Mouse (Mus musculus): ENCODE data around the gene Flad1.

GRCm38 (mm10) chr3:89392871-89393311 lies 18.8 kb downstream of the Flad1 start:
- TF ChIP-seq POLR2A (IDR thresholded peaks at IDR 0.05; ENCODE audit: extremely low read depth, insufficient read depth, low read length), result no peak
- no peak for TF ChIP-seq CTCF (IDR thresholded peaks at IDR 0.05; ENCODE audit: extremely low read depth, insufficient read depth, low read length)
